Mouse (Mus musculus) spleen, adult 2 months (tissue): ENCODE data around the gene Nprl2. TPM values are rescaled to one million over a fixed set of nuclear protein-coding genes. Genes with fewer than 3 reads are reported as not detected.

Experiments
- DNase-seq, 2 experiments: peaks; one replicate each; pipeline versions ENCODE4 v3.0.0 to v3.0.0-alpha.2; 2012 to 2021; ENCODE audit warnings: low spot score in 2 of 2, low read depth in 1 of 2
- H3K27ac ChIP-seq: fragments of 200-500 bp; 2 replicates; pipeline ENCODE4 v1.5.1; 2012; ENCODE audit warnings: low read length, inconsistent platforms; ENCODE audit not compliant: insufficient read depth
- H3K27me3 ChIP-seq: fragments of 200-500 bp; 2 replicates; pipeline ENCODE4 v1.6.1; 2012; ENCODE audit warnings: mild to moderate bottlenecking, moderate library complexity, low read length, inconsistent platforms; ENCODE audit not compliant: control insufficient read depth, insufficient read depth
- H3K36me3 ChIP-seq: fragments of 200-500 bp; 2 replicates; pipeline ENCODE4 v1.6.1; 2012; ENCODE audit warnings: mild to moderate bottlenecking, low read length, inconsistent platforms; ENCODE audit not compliant: control insufficient read depth, insufficient read depth
- H3K4me1 ChIP-seq: fragments of 200-500 bp; 2 replicates; pipeline ENCODE4 v1.6.1; 2011; ENCODE audit warnings: inconsistent platforms; ENCODE audit not compliant: control insufficient read depth, insufficient read depth, insufficient read length
- H3K4me3 ChIP-seq: fragments of 200-500 bp; 2 replicates; pipeline ENCODE4 v1.5.1; 2011; ENCODE audit warnings: mild to moderate bottlenecking, inconsistent platforms; ENCODE audit not compliant: insufficient read depth, insufficient read length; ENCODE audit errors: extremely low read depth
- CTCF ChIP-seq: fragments of 200-500 bp; IDR thresholded peaks from 2 replicates; pipeline ENCODE4 v1.5.1; 2011; ENCODE audit warnings: mild to moderate bottlenecking, inconsistent platforms; ENCODE audit not compliant: insufficient read depth, insufficient read length, insufficient replicate concordance; ENCODE audit errors: extremely low read depth
- POLR2A ChIP-seq: fragments of 200-500 bp; IDR thresholded peaks from 2 replicates; pipeline ENCODE4 v1.6.1; 2011; ENCODE audit warnings: low read depth, low read length, inconsistent platforms
- WGBS: fragments of 180-500 bp; shearing (Covaris S2); methylation state at CpG from one replicate; pipeline ENCODE4 v1.1.7; 2018; 5-methylcytosine and 5-hydroxymethylcytosine counted together
- polyA plus RNA-seq: library from polyadenylated mRNA; depleted of rRNA; stranded (reverse); fragments of >200 nt; gene quantifications from 2 replicates; pipeline ENCODE4 v1.2.3, GENCODE M21; 2012

Nprl2 gene
- polyA plus RNA-seq, 1 experiment, result 24.4 TPM

DNA sequence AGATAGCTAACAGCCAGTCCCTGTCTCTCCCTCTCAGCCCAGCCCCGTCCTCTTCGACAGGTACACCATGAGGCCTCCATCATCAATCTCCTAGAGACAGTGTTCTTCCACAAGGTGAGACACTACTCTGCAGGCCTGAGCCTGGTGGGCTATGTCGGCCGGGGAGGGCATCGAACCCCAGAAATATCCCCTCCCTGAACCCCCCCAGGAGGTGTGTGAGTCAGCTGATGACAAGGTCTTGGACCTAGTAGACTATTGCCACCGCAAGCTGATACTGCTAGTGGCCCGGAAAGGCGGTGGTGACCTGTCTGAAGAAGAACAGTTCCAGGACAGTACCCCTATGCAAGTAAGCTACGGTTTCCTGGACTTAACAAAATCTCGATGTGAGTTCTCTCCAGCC lies 6.8 kb downstream of the Nprl2 start:
- H3K27me3 ChIP-seq, result no peaks in the 10 kb centered on the region
- DNase-seq, result no peak
- H3K36me3 ChIP-seq, result peaks cover 3% of the 10 kb centered on the region; the same call in 1 of the 2 replicates
- no peak overlapping the region for H3K27ac ChIP-seq
- 92% methylated on average over 10 of the region's 10 CpGs for WGBS
- H3K4me3 ChIP-seq, result no peak overlapping the region
- TF ChIP-seq POLR2A, result no peak
- no peak for TF ChIP-seq CTCF
- H3K4me1 ChIP-seq, result peaks cover 33% of the 10 kb centered on the region

- Histone ChIP-seq H3K36me3 (peaks cover 3% of the 10 kb centered on the region; the same call in 1 of the 2 replicates), H3K4me1 (peaks cover 33% of the 10 kb centered on the region), H3K27me3 (no peaks in the 10 kb centered on the region), H3K27ac (no peak overlapping the region), H3K4me3 (no peak overlapping the region)
- WGBS, result 96% methylated on average over 20 of the region's 20 CpGs
- no peak for DNase-seq
- TF ChIP-seq POLR2A (no peak), CTCF (no peak)
These were observed 7.5 kb downstream of the Nprl2 start for GRCm38 (mm10) chr9:107549297-107550074.

DNA sequence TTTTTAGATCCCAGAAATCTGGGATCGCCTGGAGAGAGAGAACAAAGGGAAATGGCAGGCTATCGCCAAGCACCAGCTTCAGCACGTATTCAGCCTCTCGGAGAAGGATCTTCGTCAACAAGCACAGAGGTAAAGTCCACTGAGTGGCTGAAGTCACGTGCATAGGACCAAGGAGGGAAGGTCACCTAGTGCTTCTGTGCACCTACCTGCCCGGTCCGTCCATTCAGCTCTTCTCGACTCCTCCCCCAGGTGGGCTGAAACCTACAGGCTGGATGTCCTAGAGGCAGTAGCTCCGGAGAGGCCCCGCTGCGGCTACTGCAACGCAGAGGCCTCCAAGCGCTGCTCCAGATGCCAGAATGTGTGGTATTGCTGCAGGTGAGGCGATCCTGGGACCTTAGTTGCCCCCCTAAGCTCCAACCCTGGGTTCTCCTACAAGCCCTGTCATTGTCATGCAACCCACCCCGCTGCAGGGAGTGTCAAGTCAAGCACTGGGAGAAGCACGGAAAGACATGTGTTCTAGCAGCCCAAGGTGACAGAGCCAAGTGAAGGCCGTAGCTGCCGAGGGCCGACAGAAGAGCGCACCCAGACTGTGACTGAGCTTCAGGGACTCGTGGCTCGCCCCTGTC lies 8.6 kb downstream of the Nprl2 start:
- no peak for TF ChIP-seq CTCF
- TF ChIP-seq POLR2A, result no peak
- H3K27ac ChIP-seq, result peak overlapping the region; percentile 62
- no peak for DNase-seq
- H3K4me3 ChIP-seq, result no peak overlapping the region
- no peaks in the 10 kb centered on the region for H3K36me3 ChIP-seq
- peaks cover 33% of the 10 kb centered on the region for H3K4me1 ChIP-seq
- 64% methylated on average over 23 of the region's 23 CpGs for WGBS
- H3K27me3 ChIP-seq, result no peaks in the 10 kb centered on the region

- no peak for TF ChIP-seq POLR2A
- TF ChIP-seq CTCF, result no peak
- no peaks in the 10 kb centered on the region for H3K36me3 ChIP-seq
- H3K4me3 ChIP-seq, result peak within 1 kb of the TSS; percentile 58
- 4% methylated on average over 63 of the region's 63 CpGs for WGBS
- no peaks in the 10 kb centered on the region for H3K27me3 ChIP-seq
- peaks cover 36% of the 10 kb centered on the region for H3K4me1 ChIP-seq
- peak within 1 kb of the TSS; percentile 80 for H3K27ac ChIP-seq
- peak; percentile 73 to 74 for DNase-seq
These were observed 9.3 kb downstream of the Nprl2 start, which contains the start of gene Rassf1 for GRCm38 (mm10) chr9:107551117-107551889. Gene Rassf1 (plus strand): TSS chr9:107551555.

GRCm38 (mm10) chr9:107551890-107552355 lies 9.9 kb downstream of the Nprl2 start:
- H3K4me1 ChIP-seq, result peaks cover 38% of the 10 kb centered on the region
- TF ChIP-seq POLR2A (no peak), CTCF (no peak)
- H3K4me3 ChIP-seq, result peak overlapping the region; percentile 58; the same call in 1 of the 2 replicates
- DNase-seq, result no peak
- peak overlapping the region; percentile 80 for H3K27ac ChIP-seq
- H3K27me3 ChIP-seq, result no peaks in the 10 kb centered on the region
- 53% methylated on average over 8 of the region's 8 CpGs for WGBS
- no peaks in the 10 kb centered on the region for H3K36me3 ChIP-seq

DNA sequence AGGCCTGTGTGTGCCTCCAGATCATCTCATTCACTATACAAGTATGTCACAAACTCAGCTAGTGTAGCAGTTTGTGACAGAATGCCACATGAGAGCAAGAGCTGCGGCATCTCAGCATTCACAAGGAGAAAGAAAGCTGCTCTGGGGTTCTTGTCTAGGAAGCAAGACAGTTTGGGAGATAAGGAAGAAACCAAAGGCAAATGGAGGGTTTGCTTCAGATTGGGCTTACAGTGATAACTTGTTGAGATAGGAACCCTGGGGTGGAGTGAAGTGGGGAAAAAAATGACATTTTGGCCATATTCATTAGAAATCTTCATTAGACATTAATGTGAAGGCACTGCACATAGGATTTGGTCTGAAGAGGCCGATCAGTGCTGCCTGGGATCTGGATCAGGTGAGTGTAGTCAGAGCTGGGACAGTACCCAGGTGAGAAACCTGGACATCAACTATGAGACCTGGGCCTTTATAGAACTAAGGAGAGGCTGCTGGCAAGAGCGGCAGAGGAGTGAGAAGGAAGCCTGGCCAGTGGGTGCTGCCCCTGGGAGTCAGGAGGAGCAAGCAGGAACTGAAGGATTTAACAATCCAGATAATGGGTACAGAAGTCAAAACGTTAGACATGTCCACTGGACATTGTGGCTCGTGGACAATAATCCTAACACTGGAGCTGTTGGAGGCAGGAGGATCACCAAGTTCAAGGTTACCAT lies 10.8 kb downstream of the Nprl2 start:
- Histone ChIP-seq H3K4me1 (peaks cover 31% of the 10 kb centered on the region), H3K27ac (no peak overlapping the region), H3K36me3 (peaks cover 8% of the 10 kb centered on the region), H3K4me3 (no peak overlapping the region), H3K27me3 (no peaks in the 10 kb centered on the region)
- 83% methylated on average over 5 of the region's 5 CpGs for WGBS
- no peak for TF ChIP-seq POLR2A
- no peak for TF ChIP-seq CTCF
- DNase-seq, result no peak
